Mouse (Mus musculus): ENCODE measurements around the gene Tom1l1.
A peak's percentile ranks its signal among the peaks of the same experiment; 100 is the strongest.

The Tom1l1 gene

GRCm38 (mm10) chr11:90667325-90667724, 20.8 kb downstream of the Tom1l1 start:
- DNase-seq = no peak

- no peak for DNase-seq
These were observed 21.2 kb downstream of the Tom1l1 start for GRCm38 (mm10) chr11:90666916-90667315.

- no peak for DNase-seq
These were observed 21.9 kb downstream of the Tom1l1 start for GRCm38 (mm10) chr11:90666144-90666757.

GRCm38 (mm10) chr11:90665161-90665560, 23.0 kb downstream of the Tom1l1 start:
- DNase-seq = no peak

- no peak for DNase-seq
These were observed 23.7 kb downstream of the Tom1l1 start for GRCm38 (mm10) chr11:90664345-90664986.

GRCm38 (mm10) chr11:90663618-90664297, 24.4 kb downstream of the Tom1l1 start:
- no peak for DNase-seq

GRCm38 (mm10) chr11:90663052-90663451, 25.1 kb downstream of the Tom1l1 start:
- DNase-seq = no peak

- no peak for DNase-seq
These were observed 27.5 kb downstream of the Tom1l1 start for GRCm38 (mm10) chr11:90660662-90661061.

- DNase-seq = no peak
These were observed 30.6 kb downstream of the Tom1l1 start for GRCm38 (mm10) chr11:90657527-90657926.

GRCm38 (mm10) chr11:90652603-90653002, 35.6 kb downstream of the Tom1l1 start:
- DNase-seq = no peak

GRCm38 (mm10) chr11:90650231-90650885, 37.8 kb downstream of the Tom1l1 start:
- no peak for DNase-seq

- DNase-seq = peak in 1 of 2 experiments; percentile 7
These were observed 38.4 kb downstream of the Tom1l1 start for GRCm38 (mm10) chr11:90649777-90650176.

- peak; percentile 39 to 54 for DNase-seq
These were observed 49.8 kb downstream of the Tom1l1 start for GRCm38 (mm10) chr11:90638312-90638830.

- DNase-seq = peak; percentile 96 to 97
These were observed 50.5 kb downstream of the Tom1l1 start, which contains the start of the genes Stxbp4 and Cox11 for GRCm38 (mm10) chr11:90637440-90638311. Gene Stxbp4, minus strand, starts transcription at chr11:90638084. Gene Cox11, plus strand, starts transcription at chr11:90638173.

GRCm38 (mm10) chr11:90634661-90635060, 53.5 kb downstream of the Tom1l1 start:
- no peak for DNase-seq

- no peak for DNase-seq
These were observed 55.7 kb downstream of the Tom1l1 start for GRCm38 (mm10) chr11:90632480-90632879.

- DNase-seq = no peak
These were observed 60.4 kb downstream of the Tom1l1 start for GRCm38 (mm10) chr11:90627751-90628150.

GRCm38 (mm10) chr11:90625174-90625573, 63.0 kb downstream of the Tom1l1 start:
- no peak for DNase-seq

GRCm38 (mm10) chr11:90623477-90623876, 64.7 kb downstream of the Tom1l1 start:
- DNase-seq = peak in 1 of 2 experiments; percentile 25

- no peak for DNase-seq
These were observed 65.7 kb downstream of the Tom1l1 start for GRCm38 (mm10) chr11:90622500-90622899.

- DNase-seq = no peak
These were observed 66.1 kb downstream of the Tom1l1 start for GRCm38 (mm10) chr11:90622044-90622443.

- DNase-seq = no peak
These were observed 71.7 kb downstream of the Tom1l1 start for GRCm38 (mm10) chr11:90616431-90616830.

All from cerebellum, postnatal 36 days (tissue).